Mouse (Mus musculus) G1E (cell line): ENCODE results near the gene Plxna4.

Source experiments
- CTCF ChIP-seq: IDR thresholded peaks from 2 replicates; pipeline ENCODE4 v1.5.1; 2012; ENCODE audit warnings: low read depth, low read length, inconsistent platforms, mixed read lengths
- TAL1 ChIP-seq: conservative IDR thresholded peaks from 2 replicates; pipeline ENCODE4 v1.6.1; 2012; ENCODE audit warnings: low read depth, low read length, inconsistent platforms, mixed read lengths

DNA sequence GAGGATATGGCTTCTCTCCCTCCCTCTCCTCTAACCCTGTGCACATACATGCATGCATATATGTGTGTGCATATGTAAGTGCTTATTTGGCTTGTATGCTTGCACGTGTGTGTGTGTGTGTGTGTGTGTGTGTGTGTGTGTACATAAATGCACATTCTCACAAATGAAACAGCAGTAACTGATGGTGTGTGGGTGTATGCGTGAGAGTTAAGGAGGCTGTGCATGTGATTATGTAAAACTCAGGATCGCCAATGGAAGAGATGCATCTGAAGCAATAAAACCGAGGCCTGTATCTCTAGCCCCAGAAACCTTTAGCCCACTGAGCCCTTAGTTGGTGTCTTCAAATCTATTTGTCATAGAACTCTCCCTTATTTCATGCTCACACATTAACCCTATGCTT is 141.7 kb downstream of the Plxna4 start:
- TF ChIP-seq CTCF: no peak
- TF ChIP-seq TAL1: no peak
